Mouse (Mus musculus) heart, postnatal 0 days (tissue): Measurements from ENCODE around the gene Ephx3. TPM values are rescaled to one million over a fixed set of nuclear protein-coding genes. Genes with fewer than 3 reads are reported as not detected.

Source experiments
- ATAC-seq: fragments of 200-750 bp; cut with Nextera tagmentation; 2 replicates; pipeline ENCODE4 v1.8.0; 2017; ENCODE audit warnings: low read depth, moderate number of reproducible peaks, moderate library complexity; ENCODE audit not compliant: insufficient read depth
- DNase-seq: peaks from one replicate; pipeline ENCODE4 v3.0.0-alpha.2; 2016; ENCODE audit warnings: low spot score
- H3K27ac ChIP-seq: fragments of 300-500 bp; sonication (generic); 2 replicates; pipeline ENCODE4 v1.5.1; 2014; ENCODE audit warnings: low read depth, mild to moderate bottlenecking
- H3K27me3 ChIP-seq: fragments of 300-500 bp; sonication (generic); 2 replicates; pipeline ENCODE4 v1.6.1; 2014; ENCODE audit warnings: low read length, mixed read lengths; ENCODE audit not compliant: control insufficient read depth, insufficient read depth
- H3K36me3 ChIP-seq: fragments of 300-500 bp; sonication (generic); replicated peaks from 2 replicates; pipeline ENCODE4 v1.6.1; 2014; ENCODE audit warnings: low read length, mixed read lengths; ENCODE audit not compliant: control insufficient read depth, insufficient read depth
- H3K4me1 ChIP-seq: fragments of 300-500 bp; sonication (generic); 2 replicates; pipeline ENCODE4 v1.6.1; 2014; ENCODE audit warnings: antibody characterized with exemption; ENCODE audit not compliant: control insufficient read depth, insufficient read depth
- H3K4me2 ChIP-seq: fragments of 300-500 bp; sonication (generic); 2 replicates; pipeline ENCODE4 v1.6.1; 2014; ENCODE audit warnings: low read depth, mild to moderate bottlenecking, low read length, moderate library complexity
- H3K4me3 ChIP-seq: fragments of 300-500 bp; sonication (generic); 2 replicates; pipeline ENCODE4 v1.5.1; 2014; ENCODE audit warnings: low read depth, low read length
- H3K9ac ChIP-seq: fragments of 300-500 bp; sonication (generic); replicated peaks from 2 replicates; pipeline ENCODE4 v1.6.1; 2014; ENCODE audit warnings: low read depth, low read length, mixed read lengths
- H3K9me3 ChIP-seq: fragments of 300-500 bp; sonication (generic); replicated peaks from 2 replicates; pipeline ENCODE4 v1.6.1; 2016; ENCODE audit warnings: low read length; ENCODE audit not compliant: control insufficient read depth
- CTCF ChIP-seq: IDR thresholded peaks from 2 replicates; pipeline ENCODE4 v1.5.1; 2016; ENCODE audit warnings: antibody characterized with exemption, control low read depth, low read depth
- EP300 ChIP-seq: IDR thresholded peaks from 2 replicates; pipeline ENCODE4 v1.6.1; 2016; ENCODE audit warnings: antibody characterized with exemption, low read depth
- WGBS: fragments of 180-500 bp; shearing (Covaris S2); extraction: QIAGEN DNeasy Blood & Tissue Kit; methylation state at CpG from one replicate; pipeline ENCODE4 v1.1.7; 2014; 5-methylcytosine and 5-hydroxymethylcytosine counted together
- polyA plus RNA-seq: library from polyadenylated mRNA; unstranded; fragments of >200 nt; fragmentation: Nextera tagmentation; extraction: Ambion mirVana; gene quantifications from 2 replicates; pipeline ENCODE4 v1.2.1, GENCODE M21; 2015
- total RNA-seq: library from RNA; depleted of rRNA; stranded (reverse); fragments of >200 nt; gene quantifications from 2 replicates; pipeline ENCODE4 v1.2.3, GENCODE M21; 2014; ENCODE audit warnings: low replicate concordance; rRNA removed

Gene Ephx3
- total and polyA plus RNA-seq, 2 experiments from 2014 or later, result 0.18 to 3.4 TPM

- no peaks in the 10 kb centered on the region for H3K4me1 ChIP-seq
- WGBS, result 88% methylated on average over 13 of the region's 13 CpGs
- H3K4me3 ChIP-seq, result no peak overlapping the region
- H3K36me3 ChIP-seq, result no peaks in the 10 kb centered on the region
- no peak overlapping the region for H3K4me2 ChIP-seq
- no peak overlapping the region for H3K27ac ChIP-seq
- no peak overlapping the region for H3K9ac ChIP-seq
- no peak for ATAC-seq
- H3K9me3 ChIP-seq, result no peaks in the 10 kb centered on the region
- TF ChIP-seq CTCF, result no peak
- no peak for TF ChIP-seq EP300
- peaks cover 20% of the 10 kb centered on the region for H3K27me3 ChIP-seq
- no peak for DNase-seq
These were observed 30.5 kb downstream of the Ephx3 start for GRCm38 (mm10) chr17:32158841-32159240.

- Histone ChIP-seq H3K4me2 (no peak overlapping the region), H3K9me3 (no peaks in the 10 kb centered on the region), H3K4me3 (no peak overlapping the region), H3K27me3 (no peaks in the 10 kb centered on the region), H3K27ac (no peak overlapping the region), H3K4me1 (no peaks in the 10 kb centered on the region), H3K9ac (no peak overlapping the region), H3K36me3 (no peaks in the 10 kb centered on the region)
- DNase-seq (no peak), ATAC-seq (no peak)
- TF ChIP-seq EP300 (no peak), CTCF (no peak)
- 92% methylated on average over 8 of the region's 8 CpGs for WGBS
These were observed 42.6 kb downstream of the Ephx3 start for GRCm38 (mm10) chr17:32146718-32147117.

GRCm38 (mm10) chr17:32142907-32143854 is 46.2 kb downstream of the Ephx3 start:
- Histone ChIP-seq H3K27me3 (no peaks in the 10 kb centered on the region), H3K4me2 (peak overlapping the region; percentile 55), H3K9me3 (no peaks in the 10 kb centered on the region), H3K27ac (no peak overlapping the region), H3K4me3 (peak overlapping the region; percentile 27), H3K36me3 (peaks cover 6% of the 10 kb centered on the region), H3K9ac (no peak overlapping the region), H3K4me1 (no peaks in the 10 kb centered on the region)
- DNase-seq, result peak; percentile 61
- ATAC-seq, result peak; percentile 87
- WGBS, result 23% methylated on average over 39 of the region's 39 CpGs
- no peak for TF ChIP-seq EP300
- TF ChIP-seq CTCF, result peak; percentile 83

- no peak overlapping the region for H3K4me2 ChIP-seq
- H3K4me3 ChIP-seq, result no peak overlapping the region
- DNase-seq (no peak), ATAC-seq (no peak)
- no peaks in the 10 kb centered on the region for H3K27me3 ChIP-seq
- H3K4me1 ChIP-seq, result no peaks in the 10 kb centered on the region
- no peak overlapping the region for H3K9ac ChIP-seq
- no peak overlapping the region for H3K27ac ChIP-seq
- WGBS, result 96% methylated on average over 1 of the region's 1 CpGs
- peaks cover 6% of the 10 kb centered on the region for H3K36me3 ChIP-seq
- TF ChIP-seq EP300 (no peak), CTCF (no peak)
- H3K9me3 ChIP-seq, result no peaks in the 10 kb centered on the region
These were observed 47.1 kb downstream of the Ephx3 start for GRCm38 (mm10) chr17:32142234-32142633.

Other genes starting within 250 kb of the Ephx3 start
- gene Rrp1b, start 153.4 kb downstream of the Ephx3 start, total RNA-seq, result 37.1 and 59.7 TPM in 2 replicates
- gene Rrp1b, start 153.4 kb downstream of the Ephx3 start, polyA plus RNA-seq, result 14.8 and 16.5 TPM in 2 replicates
- gene Hsf2bp, start 153.2 kb downstream of the Ephx3 start, total RNA-seq, result not detected in 2 replicates
- gene Hsf2bp, start 153.2 kb downstream of the Ephx3 start, polyA plus RNA-seq, result 0.19 and 0.29 TPM in 2 replicates
- 36.8 and 53.6 TPM in 2 replicates for gene Notch3, start 22.7 kb downstream of the Ephx3 start, total RNA-seq
- 3.7 TPM in 2 replicates for gene Notch3, start 22.7 kb downstream of the Ephx3 start, polyA plus RNA-seq
- 13.0 and 15.0 TPM in 2 replicates for gene Brd4, start 95.2 kb upstream of the Ephx3 start, total RNA-seq
- gene Brd4, start 95.2 kb upstream of the Ephx3 start, polyA plus RNA-seq, result 26.8 and 28.1 TPM in 2 replicates
- gene Akap8, start 131.7 kb upstream of the Ephx3 start, total RNA-seq, result 65.8 and 110 TPM in 2 replicates
- 31.0 and 40.2 TPM in 2 replicates for gene Akap8, start 131.7 kb upstream of the Ephx3 start, polyA plus RNA-seq
- 38.5 and 80.6 TPM in 2 replicates for gene Akap8l, start 161.1 kb upstream of the Ephx3 start, total RNA-seq
- gene Akap8l, start 161.1 kb upstream of the Ephx3 start, polyA plus RNA-seq, result 66.4 and 70.8 TPM in 2 replicates
- gene Wiz, start 199.9 kb upstream of the Ephx3 start, total RNA-seq, result 14.2 and 21.4 TPM in 2 replicates
- gene Wiz, start 199.9 kb upstream of the Ephx3 start, polyA plus RNA-seq, result 6.8 and 7.0 TPM in 2 replicates
- 7.3 and 15.0 TPM in 2 replicates for gene Rasal3, start 214.0 kb upstream of the Ephx3 start, total RNA-seq
- 0.40 TPM in 2 replicates for gene Rasal3, start 214.0 kb upstream of the Ephx3 start, polyA plus RNA-seq
- not detected in 2 replicates for gene Pglyrp2, start 234.6 kb upstream of the Ephx3 start, total RNA-seq
- gene Pglyrp2, start 234.6 kb upstream of the Ephx3 start, polyA plus RNA-seq, result not detected in 2 replicates